Mouse (Mus musculus) testis, adult 2 months (tissue): ENCODE results near the gene Adamts3. TPM values are rescaled to one million over a fixed set of nuclear protein-coding genes. Genes with fewer than 3 reads are reported as not detected.

Experiments
- H3K27ac ChIP-seq: fragments of 200-500 bp; 2 replicates; pipeline ENCODE4 v1.5.1; 2012; ENCODE audit warnings: low read depth, low read length; ENCODE audit not compliant: control insufficient read depth, insufficient read depth
- H3K27me3 ChIP-seq: fragments of 200-500 bp; 2 replicates; pipeline ENCODE4 v1.6.1; 2012; ENCODE audit warnings: mild to moderate bottlenecking, low read length, moderate library complexity; ENCODE audit not compliant: control insufficient read depth, insufficient read depth
- H3K36me3 ChIP-seq: fragments of 200-500 bp; 2 replicates; pipeline ENCODE4 v1.6.1; 2012; ENCODE audit warnings: mild to moderate bottlenecking, low read length; ENCODE audit not compliant: control insufficient read depth, insufficient read depth
- H3K4me1 ChIP-seq: fragments of 200-500 bp; 2 replicates; pipeline ENCODE4 v1.6.1; 2012; ENCODE audit warnings: low read length; ENCODE audit not compliant: control insufficient read depth, insufficient read depth
- H3K4me3 ChIP-seq: fragments of 200-500 bp; 2 replicates; pipeline ENCODE4 v1.5.1; 2012; ENCODE audit warnings: low read depth, mild to moderate bottlenecking, low read length, moderate library complexity, mixed read lengths; ENCODE audit not compliant: control insufficient read depth
- CTCF ChIP-seq: fragments of 200-500 bp; IDR thresholded peaks from 2 replicates; pipeline ENCODE4 v1.5.1; 2012; ENCODE audit warnings: low read depth, mild to moderate bottlenecking, inconsistent platforms, low read length, moderate library complexity; ENCODE audit not compliant: control insufficient read depth, insufficient read depth, insufficient replicate concordance
- POLR2A ChIP-seq: fragments of 200-500 bp; IDR thresholded peaks from 2 replicates; pipeline ENCODE4 v1.6.1; 2012; ENCODE audit warnings: low read depth, mild to moderate bottlenecking, inconsistent platforms, low read length, moderate library complexity; ENCODE audit not compliant: control insufficient read depth
- polyA plus RNA-seq: library from polyadenylated mRNA; depleted of rRNA; stranded (reverse); fragments of >200 nt; gene quantifications from 2 replicates; pipeline ENCODE4 v1.2.3, GENCODE M21; 2012

The Adamts3 gene
- polyA plus RNA-seq, 1 experiment: 0.81 TPM

DNA sequence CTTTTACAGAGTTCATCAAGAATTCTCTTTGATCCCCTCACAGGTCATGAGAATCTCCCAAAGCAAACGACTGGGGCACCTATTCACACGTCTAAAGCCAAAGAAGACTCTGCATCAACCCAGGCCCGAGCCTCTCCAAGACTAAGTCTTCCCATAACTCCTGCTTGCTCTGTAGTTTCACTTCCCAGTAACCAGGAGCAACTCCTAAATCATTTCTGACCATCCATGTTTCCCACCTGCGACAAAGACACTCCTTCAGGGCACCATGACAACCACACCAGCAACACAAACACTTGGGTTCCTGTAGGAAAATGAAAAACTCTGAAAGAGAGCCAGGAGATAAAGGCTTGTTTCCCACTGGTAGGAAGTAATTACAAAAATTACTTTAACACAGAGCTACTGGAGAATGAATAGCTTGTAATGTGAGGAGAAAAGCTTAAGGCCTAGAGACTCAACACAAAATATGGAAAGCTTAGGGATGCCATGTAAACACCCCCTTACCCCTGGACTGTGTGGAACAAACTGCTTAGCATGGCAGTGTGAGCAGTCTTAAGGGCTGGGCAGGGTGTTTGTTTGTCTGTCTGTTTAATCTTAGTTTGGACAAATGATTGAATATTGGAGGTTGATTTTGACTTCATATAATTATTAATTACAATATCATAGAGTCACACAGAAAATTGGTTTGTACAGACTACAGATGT lies 112.3 kb downstream of the Adamts3 start:
- H3K36me3 ChIP-seq: no peaks in the 10 kb centered on the region
- TF ChIP-seq POLR2A: no peak
- TF ChIP-seq CTCF: no peak
- no peaks in the 10 kb centered on the region for H3K4me1 ChIP-seq
- H3K27me3 ChIP-seq: no peaks in the 10 kb centered on the region
- no peak overlapping the region for H3K27ac ChIP-seq
- H3K4me3 ChIP-seq: no peak overlapping the region

DNA sequence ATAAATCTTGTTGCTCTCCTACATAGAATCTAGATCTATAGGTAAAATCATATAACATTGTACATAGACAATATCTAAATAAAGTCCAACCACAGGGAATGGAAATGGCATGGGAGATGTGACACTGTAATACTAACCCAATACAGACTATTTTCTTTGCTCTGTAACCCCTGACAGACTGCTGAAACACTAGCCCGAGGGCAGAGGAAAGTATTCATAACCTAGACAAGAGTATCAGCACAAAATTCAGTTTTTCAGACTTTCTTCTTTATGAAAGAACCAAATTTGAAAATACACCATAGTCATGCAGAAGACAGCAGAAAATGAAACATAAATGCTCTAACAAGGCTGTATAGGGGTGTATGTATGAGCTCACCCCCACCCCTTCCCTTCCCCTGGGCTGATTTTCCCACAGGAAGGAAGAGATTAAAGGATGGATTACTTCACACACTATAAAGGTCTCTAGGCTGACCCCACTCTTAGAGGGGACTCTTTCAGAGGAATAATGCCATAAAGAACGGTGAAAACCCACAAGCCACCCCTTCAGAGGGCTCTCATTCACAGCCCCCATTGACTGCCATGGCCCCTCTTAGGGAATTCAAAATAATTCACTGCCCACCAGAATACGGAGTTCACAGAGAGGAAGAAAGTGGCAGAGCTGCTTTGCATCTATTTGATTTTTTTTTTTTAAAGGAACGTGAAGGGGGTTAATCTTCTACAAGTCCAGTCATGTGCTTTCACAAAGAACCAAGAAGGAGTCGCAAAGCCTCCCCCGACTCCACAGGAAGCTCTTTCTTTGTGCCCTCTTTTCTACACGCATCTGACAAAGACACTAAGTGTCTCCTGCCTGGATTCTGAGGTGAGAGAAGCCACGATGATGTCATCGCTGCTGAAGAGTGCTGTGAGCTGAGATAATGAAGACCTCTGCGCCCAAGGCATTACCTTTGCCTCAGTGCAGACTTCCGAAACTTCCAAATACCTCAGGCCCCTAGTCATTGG lies 119.6 kb downstream of the Adamts3 start:
- H3K4me3 ChIP-seq: no peak overlapping the region

DNA sequence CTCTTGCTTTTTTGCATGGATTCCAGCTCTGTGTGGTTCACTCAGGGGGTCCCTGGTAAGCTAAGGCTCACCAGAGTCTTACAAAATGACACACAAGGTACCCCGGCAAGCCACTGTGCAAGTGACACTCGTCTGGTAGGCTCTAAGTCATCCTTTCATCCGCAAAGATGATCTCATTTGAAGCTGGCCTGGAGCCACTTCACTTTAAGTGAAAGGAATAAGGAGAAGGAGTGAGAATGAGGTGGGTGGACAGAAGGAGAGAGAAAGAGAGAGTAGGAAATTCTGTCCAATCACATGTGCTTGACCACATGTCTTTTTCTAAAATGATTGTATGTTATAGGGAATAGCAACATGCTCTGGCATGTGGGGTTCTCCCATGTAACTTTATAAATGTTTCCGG lies 122.8 kb downstream of the Adamts3 start:
- Histone ChIP-seq H3K4me3 (no peak overlapping the region), H3K4me1 (no peaks in the 10 kb centered on the region), H3K27ac (no peak overlapping the region), H3K36me3 (no peaks in the 10 kb centered on the region), H3K27me3 (no peaks in the 10 kb centered on the region)
- TF ChIP-seq CTCF (no peak), POLR2A (no peak)

More for the DNA sequence above, 119.6 kb downstream of the Adamts3 start:
- no peaks in the 10 kb centered on the region for H3K27me3 ChIP-seq
- no peaks in the 10 kb centered on the region for H3K4me1 ChIP-seq
- no peak overlapping the region for H3K27ac ChIP-seq
- no peaks in the 10 kb centered on the region for H3K36me3 ChIP-seq
- TF ChIP-seq POLR2A (no peak), CTCF (no peak)

DNA sequence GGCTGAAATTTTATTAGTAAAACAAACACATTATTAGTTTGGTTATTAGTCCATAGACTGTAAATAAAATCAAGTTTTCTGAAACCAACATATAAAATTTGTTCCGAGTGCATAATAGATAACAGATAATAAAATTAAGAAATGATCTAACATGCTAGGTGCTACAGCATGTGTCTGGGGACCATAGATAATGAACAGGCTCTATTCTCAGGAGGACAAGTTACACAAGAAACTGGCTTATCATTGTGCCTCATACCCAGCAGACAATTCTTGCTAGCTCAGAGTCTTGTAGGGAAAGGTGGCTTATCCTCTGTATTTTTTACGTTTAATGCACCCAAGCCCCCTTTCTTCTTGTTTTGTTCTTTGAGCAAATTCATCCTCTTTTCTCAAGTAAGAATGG lies 131.3 kb downstream of the Adamts3 start:
- no peak for TF ChIP-seq CTCF
- TF ChIP-seq POLR2A: no peak
- Histone ChIP-seq H3K27me3 (no peaks in the 10 kb centered on the region), H3K4me3 (no peak overlapping the region), H3K27ac (no peak overlapping the region), H3K4me1 (no peaks in the 10 kb centered on the region), H3K36me3 (no peaks in the 10 kb centered on the region)

DNA sequence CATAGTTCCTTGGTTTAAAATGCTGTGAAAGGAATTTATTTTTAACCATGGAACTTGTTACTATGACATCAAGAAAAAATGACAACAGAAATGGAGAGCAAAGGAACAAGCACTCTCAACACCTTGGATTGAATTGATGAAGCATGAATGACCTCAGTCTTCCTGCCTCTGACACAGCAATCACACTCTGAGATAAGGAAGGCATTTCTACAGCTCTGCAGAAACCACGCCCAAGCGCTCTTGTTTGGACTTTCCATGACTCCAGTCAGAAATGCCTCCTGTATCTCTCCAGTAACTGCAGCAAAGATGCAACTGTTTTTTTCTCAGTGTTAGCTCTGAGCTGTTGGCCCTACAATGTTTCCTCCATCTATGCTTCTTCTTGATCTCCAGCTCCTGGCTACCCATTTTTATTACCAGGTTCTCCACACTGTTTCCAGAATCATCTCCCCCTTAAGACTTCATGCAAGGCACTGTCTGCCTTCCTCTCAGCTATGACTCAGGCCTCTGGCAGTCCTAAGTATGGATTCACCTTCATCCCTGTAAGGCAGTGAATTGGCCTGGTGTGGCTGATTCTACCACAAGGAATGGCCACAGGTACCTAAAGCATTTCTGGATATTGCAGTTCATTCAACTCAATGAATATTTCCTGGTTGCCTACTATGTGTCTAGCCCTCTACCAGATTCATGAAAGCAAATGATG lies 134.8 kb downstream of the Adamts3 start:
- no peaks in the 10 kb centered on the region for H3K4me1 ChIP-seq
- TF ChIP-seq CTCF (no peak), POLR2A (no peak)
- no peak overlapping the region for H3K4me3 ChIP-seq
- no peaks in the 10 kb centered on the region for H3K27me3 ChIP-seq
- H3K27ac ChIP-seq: no peak overlapping the region
- no peaks in the 10 kb centered on the region for H3K36me3 ChIP-seq

DNA sequence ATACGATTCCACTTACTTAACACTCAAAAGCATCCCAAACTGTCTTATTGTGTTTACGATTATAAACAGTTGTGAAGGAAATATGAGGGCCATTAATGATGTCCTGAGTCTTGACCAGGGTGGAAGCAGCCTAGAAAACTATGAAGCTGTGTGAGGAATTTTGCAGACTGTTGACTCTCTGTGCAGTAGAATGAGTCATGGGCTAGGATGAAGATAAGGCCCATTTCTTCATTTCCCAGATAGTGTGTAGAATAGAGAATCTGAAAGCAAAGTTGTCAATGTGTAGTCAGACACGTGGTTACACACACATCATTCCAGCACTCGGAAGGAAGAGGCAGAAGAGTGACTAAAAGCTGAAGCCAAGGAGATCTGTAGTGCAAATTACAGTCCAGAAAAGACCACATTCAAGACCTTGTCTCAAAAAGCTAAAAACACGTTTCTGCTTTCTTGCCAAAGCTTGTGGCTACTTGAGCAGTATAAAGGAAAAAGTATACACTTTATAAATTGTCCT lies 135.9 kb downstream of the Adamts3 start:
- Histone ChIP-seq H3K36me3 (no peaks in the 10 kb centered on the region), H3K27ac (no peak overlapping the region), H3K4me1 (no peaks in the 10 kb centered on the region), H3K27me3 (no peaks in the 10 kb centered on the region), H3K4me3 (no peak overlapping the region)
- no peak for TF ChIP-seq CTCF

DNA sequence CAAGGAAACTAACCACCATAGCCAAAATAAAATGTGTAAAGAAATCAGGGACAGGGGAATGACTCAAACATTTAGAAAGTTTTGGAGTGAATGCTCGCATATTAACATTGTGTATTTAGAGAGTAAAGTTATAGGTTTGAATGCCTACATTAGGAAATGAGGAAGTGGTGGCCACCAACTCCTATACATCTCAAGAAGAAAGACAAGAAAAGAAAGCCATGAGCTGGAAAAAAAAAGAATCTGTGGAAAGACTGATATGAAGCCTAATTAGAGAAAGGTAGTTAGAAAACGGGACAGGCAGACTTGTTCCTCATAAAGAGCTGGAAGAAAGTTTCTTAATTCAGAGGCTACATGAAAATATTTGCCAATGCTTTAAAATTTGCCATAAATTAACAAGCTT lies 138.0 kb downstream of the Adamts3 start:
- Histone ChIP-seq H3K27me3 (no peaks in the 10 kb centered on the region), H3K4me1 (no peaks in the 10 kb centered on the region), H3K36me3 (no peaks in the 10 kb centered on the region), H3K27ac (no peak overlapping the region), H3K4me3 (no peak overlapping the region)
- TF ChIP-seq CTCF (no peak), POLR2A (no peak)
